Mouse (Mus musculus) gastrocnemius, postnatal 14 days (tissue): ENCODE measurements around the gene Gmppa. TPM values are rescaled to one million over a fixed set of nuclear protein-coding genes. Genes with fewer than 3 reads are reported as not detected.

Experiments
- DNase-seq: peaks from one replicate; pipeline ENCODE4 v3.0.0; 2021; ENCODE audit warnings: mixed read lengths
- intact Hi-C: fragments of 180-260 bp; cut with DNase I; formaldehyde crosslinking; loops from one replicate; pipeline ENCODE4 v1.15.1; 2025; ENCODE audit warnings: low total_unique reads
- total RNA-seq, 2 experiments: library from RNA; stranded (reverse); gene quantifications; 2 replicates each; pipeline ENCODE4 v1.2.3; 2021

Gmppa gene
- total RNA-seq, 2 experiments from 2014 or later: 34.5 to 38.7 TPM

- DNase-seq: no peak
- intact Hi-C loops: loop anchor here (5.0 kb wide), 1 partner anchor 119 kb away; no protein-coding TSS in a partner anchor
These were observed 42.2 kb downstream of the Gmppa start for GRCm38 (mm10) chr1:75477966-75478290.

GRCm38 (mm10) chr1:75478497-75478896 lies 42.8 kb downstream of the Gmppa start:
- peak; percentile 61 for DNase-seq

GRCm38 (mm10) chr1:75478916-75479634 lies 43.3 kb downstream of the Gmppa start, which contains the start of the genes Chpf and Tmem198:
Gene Chpf (minus strand): TSS chr1:75479307.
Gene Tmem198 (plus strand): TSS chr1:75479532.
- peak; percentile 95 for DNase-seq
- intact Hi-C loops: loop anchor here (5.0 kb wide), 1 partner anchor 118 kb away; no protein-coding TSS in a partner anchor

More at GRCm38 (mm10) chr1:75478497-75478896, 42.8 kb downstream of the Gmppa start:
- intact Hi-C loops: loop anchor here (5.0 kb wide), 1 partner anchor 119 kb away; no protein-coding TSS in a partner anchor

- intact Hi-C loops: loop anchor here (5.0 kb wide), 1 partner anchor 118 kb away; no protein-coding TSS in a partner anchor
- no peak for DNase-seq
These were observed 43.9 kb downstream of the Gmppa start for GRCm38 (mm10) chr1:75479635-75479989.

- no peak for DNase-seq
- intact Hi-C loops: no loop called here
These were observed 44.3 kb downstream of the Gmppa start for GRCm38 (mm10) chr1:75480036-75480435.

GRCm38 (mm10) chr1:75480735-75481134 lies 45.0 kb downstream of the Gmppa start:
- DNase-seq: no peak
- intact Hi-C loops: no loop called here

GRCm38 (mm10) chr1:75486561-75486960 lies 50.8 kb downstream of the Gmppa start:
- intact Hi-C loops: loop anchor here (5.0 kb wide), 1 partner anchor 71 kb away; no protein-coding TSS in a partner anchor

GRCm38 (mm10) chr1:75487040-75487404 lies 51.3 kb downstream of the Gmppa start:
- intact Hi-C loops: loop anchor here (5.0 kb wide), 1 partner anchor 70 kb away; no protein-coding TSS in a partner anchor
- DNase-seq: no peak

More at GRCm38 (mm10) chr1:75486561-75486960, 50.8 kb downstream of the Gmppa start:
- no peak for DNase-seq

GRCm38 (mm10) chr1:75487405-75488161 lies 51.9 kb downstream of the Gmppa start:
- DNase-seq: peak; percentile 54
- intact Hi-C loops: loop anchor here (5.0 kb wide), 1 partner anchor 70 kb away; no protein-coding TSS in a partner anchor

GRCm38 (mm10) chr1:75490785-75491551 lies 55.2 kb downstream of the Gmppa start:
- intact Hi-C loops: no loop called here

GRCm38 (mm10) chr1:75492579-75493170 lies 56.9 kb downstream of the Gmppa start:
- intact Hi-C loops: no loop called here
- no peak for DNase-seq

More at GRCm38 (mm10) chr1:75490785-75491551, 55.2 kb downstream of the Gmppa start:
- DNase-seq: no peak

Other genes starting within 250 kb of the Gmppa start
- 1 to 10 TPM; 4.0 to 5.7 TPM for gene Ankzf1, start 243.8 kb upstream of the Gmppa start, total RNA-seq
- gene Atg9a, start 243.7 kb upstream of the Gmppa start, total RNA-seq: 10 to 100 TPM; 58.2 to 61.7 TPM
- 1 to 10 TPM; 4.5 to 4.8 TPM for gene Glb1l, start 225.1 kb upstream of the Gmppa start, total RNA-seq
- gene Stk16, start 225.1 kb upstream of the Gmppa start, total RNA-seq: 10 to 100 TPM; 27.2 to 28.2 TPM
- 100 to 1,000 TPM; 475 to 599 TPM for gene Tuba4a, start 216.1 kb upstream of the Gmppa start, total RNA-seq
- gene A630095N17Rik, start 203.8 kb upstream of the Gmppa start, total RNA-seq: not detected
- 10 to 100 TPM; 32.4 to 33.2 TPM for gene Dnajb2, start 199.5 kb upstream of the Gmppa start, total RNA-seq
- under 1 TPM; 0.08 to 0.13 TPM for gene Ptprn, start 171.4 kb upstream of the Gmppa start, total RNA-seq
- not detected for gene Resp18, start 157.5 kb upstream of the Gmppa start, total RNA-seq
- gene Dnpep, start 117.9 kb upstream of the Gmppa start, total RNA-seq: 10 to 100 TPM; 52.7 to 54.6 TPM
- gene Des, start 75.6 kb upstream of the Gmppa start, total RNA-seq: 1,000 to 10,000 TPM; 1,553 to 1,562 TPM
- gene Speg, start 60.6 kb upstream of the Gmppa start, total RNA-seq: 100 to 1,000 TPM; 167 to 173 TPM
- not detected for gene Asic4, start 14.5 kb downstream of the Gmppa start, total RNA-seq
- gene Chpf, start 43.4 kb downstream of the Gmppa start, total RNA-seq: 10 to 100 TPM; 14.9 to 20.7 TPM
- gene Tmem198, start 43.6 kb downstream of the Gmppa start, total RNA-seq: under 1 TPM; 0.09 to 0.25 TPM
- 10 to 100 TPM; 65.6 to 69.5 TPM for gene Obsl1, start 70.5 kb downstream of the Gmppa start, total RNA-seq
- 1 to 10 TPM; 6.5 to 7.7 TPM for gene Inha, start 71.1 kb downstream of the Gmppa start, total RNA-seq
- 1 to 10 TPM; 5.5 to 6.3 TPM for gene Stk11ip, start 85.6 kb downstream of the Gmppa start, total RNA-seq
- gene Slc4a3, start 110.3 kb downstream of the Gmppa start, total RNA-seq: 1 to 10 TPM; 5.2 to 6.2 TPM